Mouse (Mus musculus): ENCODE data around the gene Ifitm5.
"Not testable (repeated sequence)": the region's sequence is repeated elsewhere in the genome, so short reads cannot be mapped to it uniquely, and the experiment has no call there.

DNA sequence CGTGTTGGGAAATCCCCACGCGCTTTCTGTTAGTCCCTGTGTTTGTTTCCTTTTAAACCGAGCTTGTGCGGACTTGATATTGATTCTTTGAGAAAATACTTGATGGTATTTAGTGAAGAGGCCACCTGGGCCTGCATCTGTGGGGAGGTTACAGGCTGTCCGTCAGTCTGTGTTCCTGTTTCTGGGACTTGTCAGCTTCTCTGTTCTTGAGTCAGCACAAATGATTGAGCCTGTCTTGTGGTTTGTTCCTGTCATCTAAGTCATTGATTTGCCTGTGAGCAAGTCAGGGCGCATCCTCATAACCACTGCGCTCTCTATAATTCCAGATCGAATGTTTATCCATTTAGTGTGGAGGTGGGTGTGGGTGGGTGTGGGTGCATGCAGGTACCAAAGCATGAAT lies 26.6 kb upstream of the Ifitm5 start:
- not testable (repeated sequence) for TF ChIP-seq CTCF, EP300 (IDR thresholded peaks at IDR 0.05; ENCODE audit: low read depth)

Measured in heart, postnatal 0 days (tissue).